Mouse (Mus musculus): ENCODE measurements around the gene Tmeff2. TPM values are rescaled to one million over a fixed set of nuclear protein-coding genes. Genes with fewer than 3 reads are reported as not detected.

Gene Tmeff2
- total and polyA plus RNA-seq, 2 experiments from 2014 or later, result 38.9 to 67.7 TPM

DNA sequence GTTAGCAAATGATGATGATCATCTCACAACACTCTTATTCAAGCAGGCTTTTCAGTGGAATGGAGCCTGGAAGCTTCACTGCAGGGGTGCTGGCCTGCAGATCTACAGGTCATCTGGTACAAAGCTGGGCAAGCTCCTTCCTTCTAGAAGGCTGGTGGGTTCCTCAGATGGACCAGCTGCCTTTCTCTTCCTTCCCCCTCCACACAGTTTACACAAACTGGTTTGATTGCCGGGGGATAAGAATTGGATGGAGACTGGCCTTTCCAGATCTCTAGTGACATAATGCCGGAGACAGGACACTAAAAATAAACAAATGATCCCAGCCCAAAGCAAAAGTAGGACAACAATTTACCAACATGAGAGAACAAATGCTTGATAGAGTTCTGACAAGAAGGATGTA, 188.5 kb downstream of the Tmeff2 start:
- DNase-seq (no peak), ATAC-seq (no peak)
- no peak overlapping the region for H3K4me2 ChIP-seq (ENCODE audit: low read depth)
- H3K27me3 ChIP-seq (ENCODE audit: insufficient read depth, low read length), result no peaks in the 10 kb centered on the region
- no peak overlapping the region for H3K4me3 ChIP-seq (ENCODE audit: low read depth, low read length)
- no peak for TF ChIP-seq CTCF (IDR thresholded peaks at IDR 0.05; ENCODE audit: low read depth)
- 79% methylated on average over 2 of the region's 2 CpGs for WGBS
- H3K9ac ChIP-seq, result no peak overlapping the region
- H3K9me3 ChIP-seq (ENCODE audit: low read length), result no peaks in the 10 kb centered on the region
- H3K4me1 ChIP-seq (ENCODE audit: insufficient read depth), result no peaks in the 10 kb centered on the region
- no peaks in the 10 kb centered on the region for H3K36me3 ChIP-seq (ENCODE audit: insufficient read depth)
- H3K27ac ChIP-seq (ENCODE audit: low read depth, low read length), result no peak overlapping the region

GRCm38 (mm10) chr1:51089803-51090202, 189.4 kb downstream of the Tmeff2 start:
- Histone ChIP-seq H3K4me3 (ENCODE audit: low read depth, low read length) (no peak overlapping the region), H3K4me2 (ENCODE audit: low read depth) (no peak overlapping the region), H3K9me3 (ENCODE audit: low read length) (no peaks in the 10 kb centered on the region), H3K9ac (no peak overlapping the region), H3K27ac (ENCODE audit: low read depth, low read length) (no peak overlapping the region), H3K4me1 (ENCODE audit: insufficient read depth) (no peaks in the 10 kb centered on the region), H3K27me3 (ENCODE audit: insufficient read depth, low read length) (no peaks in the 10 kb centered on the region), H3K36me3 (ENCODE audit: insufficient read depth) (no peaks in the 10 kb centered on the region)
- 97% methylated on average over 3 of the region's 3 CpGs for WGBS
- ATAC-seq (no peak), DNase-seq (no peak)
- no peak for TF ChIP-seq CTCF (IDR thresholded peaks at IDR 0.05; ENCODE audit: low read depth)

- H3K9ac ChIP-seq, result no peak overlapping the region
These were observed 189.8 kb downstream of the Tmeff2 start for GRCm38 (mm10) chr1:51090212-51090761.

DNA sequence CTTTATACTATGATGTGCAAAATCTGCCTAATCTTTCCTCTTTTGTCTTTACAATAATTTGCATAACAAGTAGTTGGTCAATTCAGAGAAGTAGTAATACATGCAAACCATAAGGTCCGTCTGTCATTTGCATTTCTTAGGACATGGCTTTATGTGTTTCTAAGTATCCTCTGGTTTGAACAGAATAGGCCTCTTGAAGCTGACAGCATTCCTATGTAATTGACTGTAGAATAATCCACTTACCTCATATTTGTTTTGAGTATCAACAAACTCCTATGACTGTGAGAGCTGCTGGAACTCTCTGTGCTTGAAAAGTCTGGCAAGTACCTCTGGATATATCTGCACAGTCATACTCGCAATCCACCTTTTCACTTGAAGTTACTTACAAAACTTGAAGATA, 194.3 kb downstream of the Tmeff2 start:
- Histone ChIP-seq H3K4me1 (ENCODE audit: insufficient read depth) (no peaks in the 10 kb centered on the region), H3K4me3 (ENCODE audit: low read depth, low read length) (no peak overlapping the region), H3K27ac (ENCODE audit: low read depth, low read length) (no peak overlapping the region), H3K36me3 (ENCODE audit: insufficient read depth) (no peaks in the 10 kb centered on the region), H3K27me3 (ENCODE audit: insufficient read depth, low read length) (no peaks in the 10 kb centered on the region), H3K9ac (no peak overlapping the region), H3K9me3 (ENCODE audit: low read length) (no peaks in the 10 kb centered on the region), H3K4me2 (ENCODE audit: low read depth) (no peak overlapping the region)
- DNase-seq, result no peak
- 32% methylated on average over 2 of the region's 2 CpGs for WGBS
- ATAC-seq, result no peak
- no peak for TF ChIP-seq CTCF (IDR thresholded peaks at IDR 0.05; ENCODE audit: low read depth)

More at GRCm38 (mm10) chr1:51090212-51090761, 189.8 kb downstream of the Tmeff2 start:
- H3K27me3 ChIP-seq (ENCODE audit: insufficient read depth, low read length), result no peaks in the 10 kb centered on the region
- 59% methylated on average over 4 of the region's 4 CpGs for WGBS
- TF ChIP-seq CTCF (IDR thresholded peaks at IDR 0.05; ENCODE audit: low read depth), result no peak
- H3K27ac ChIP-seq (ENCODE audit: low read depth, low read length), result no peak overlapping the region
- H3K4me1 ChIP-seq (ENCODE audit: insufficient read depth), result no peaks in the 10 kb centered on the region
- ATAC-seq, result no peak
- no peak overlapping the region for H3K4me2 ChIP-seq (ENCODE audit: low read depth)
- H3K9me3 ChIP-seq (ENCODE audit: low read length), result no peaks in the 10 kb centered on the region
- H3K36me3 ChIP-seq (ENCODE audit: insufficient read depth), result no peaks in the 10 kb centered on the region
- DNase-seq, result no peak
- H3K4me3 ChIP-seq (ENCODE audit: low read depth, low read length), result no peak overlapping the region

- H3K4me2 ChIP-seq (ENCODE audit: low read depth), result no peak overlapping the region
- 51% methylated on average over 4 of the region's 4 CpGs for WGBS
- no peak for TF ChIP-seq CTCF (IDR thresholded peaks at IDR 0.05; ENCODE audit: low read depth)
- H3K36me3 ChIP-seq (ENCODE audit: insufficient read depth), result no peaks in the 10 kb centered on the region
- H3K9me3 ChIP-seq (ENCODE audit: low read length), result no peaks in the 10 kb centered on the region
- peak; percentile 23; the same call in 1 of the 2 replicates for ATAC-seq
- no peak overlapping the region for H3K4me3 ChIP-seq (ENCODE audit: low read depth, low read length)
- DNase-seq, result no peak
- no peaks in the 10 kb centered on the region for H3K4me1 ChIP-seq (ENCODE audit: insufficient read depth)
- no peaks in the 10 kb centered on the region for H3K27me3 ChIP-seq (ENCODE audit: insufficient read depth, low read length)
- no peak overlapping the region for H3K27ac ChIP-seq (ENCODE audit: low read depth, low read length)
- no peak overlapping the region for H3K9ac ChIP-seq
These were observed 196.6 kb downstream of the Tmeff2 start for GRCm38 (mm10) chr1:51096848-51097598.

DNA sequence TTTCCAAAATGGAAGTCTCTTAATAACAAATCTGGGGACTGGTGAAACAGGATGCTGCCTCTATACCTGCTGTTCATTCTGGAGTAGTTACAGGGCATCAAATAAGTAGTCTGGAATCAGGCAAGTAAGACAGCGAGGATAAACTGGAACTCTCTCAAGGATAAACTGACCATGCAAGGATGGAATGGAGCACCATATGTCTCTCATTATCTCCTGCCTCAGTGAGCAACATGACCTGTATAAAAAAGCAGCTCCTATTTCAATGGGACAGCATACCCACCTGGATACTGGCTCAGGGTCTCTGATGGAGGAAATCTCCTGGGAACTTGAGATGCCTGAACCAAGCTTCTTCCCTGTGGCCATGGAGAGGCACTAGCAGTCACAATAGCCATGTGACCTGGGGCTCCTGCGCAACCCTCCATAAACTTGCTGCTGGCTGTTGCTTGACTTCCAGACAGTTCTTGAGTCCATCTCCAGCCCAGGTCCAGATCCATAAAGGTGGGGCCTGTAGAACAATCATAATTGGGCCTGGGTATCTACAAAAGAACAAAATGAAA, 200.7 kb downstream of the Tmeff2 start:
- Histone ChIP-seq H3K27me3 (ENCODE audit: insufficient read depth, low read length) (no peaks in the 10 kb centered on the region), H3K4me3 (ENCODE audit: low read depth, low read length) (no peak overlapping the region), H3K27ac (ENCODE audit: low read depth, low read length) (no peak overlapping the region), H3K36me3 (ENCODE audit: insufficient read depth) (no peaks in the 10 kb centered on the region), H3K4me1 (ENCODE audit: insufficient read depth) (no peaks in the 10 kb centered on the region), H3K9ac (no peak overlapping the region), H3K9me3 (ENCODE audit: low read length) (no peaks in the 10 kb centered on the region), H3K4me2 (ENCODE audit: low read depth) (no peak overlapping the region)
- DNase-seq, result no peak
- no peak for TF ChIP-seq CTCF (IDR thresholded peaks at IDR 0.05; ENCODE audit: low read depth)
- WGBS, result 97% methylated on average over 2 of the region's 2 CpGs
- no peak for ATAC-seq

DNA sequence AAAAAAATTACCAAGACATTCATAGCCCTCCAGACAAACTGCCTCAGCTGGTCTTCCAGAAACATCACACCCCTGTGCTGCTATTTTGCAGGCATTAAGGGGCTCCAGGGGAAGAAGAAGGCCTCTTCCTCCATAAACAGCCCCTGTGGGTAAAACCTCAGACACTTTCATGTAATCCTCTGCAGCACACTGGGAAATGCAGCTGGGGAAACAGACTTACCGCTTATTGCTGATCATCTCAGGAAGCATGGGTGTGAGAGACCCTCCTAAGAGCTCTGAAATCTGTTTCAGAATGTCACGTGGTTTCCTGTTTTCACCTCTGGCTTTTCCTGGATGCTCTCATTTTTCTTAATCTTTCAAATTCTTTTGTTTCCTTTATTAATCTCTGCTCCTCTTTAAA, 204.3 kb downstream of the Tmeff2 start:
- 74% methylated on average over 2 of the region's 2 CpGs for WGBS
- Histone ChIP-seq H3K4me3 (ENCODE audit: low read depth, low read length) (no peak overlapping the region), H3K27me3 (ENCODE audit: insufficient read depth, low read length) (no peaks in the 10 kb centered on the region), H3K9me3 (ENCODE audit: low read length) (no peaks in the 10 kb centered on the region), H3K4me2 (ENCODE audit: low read depth) (no peak overlapping the region), H3K36me3 (ENCODE audit: insufficient read depth) (no peaks in the 10 kb centered on the region), H3K4me1 (ENCODE audit: insufficient read depth) (no peaks in the 10 kb centered on the region), H3K27ac (ENCODE audit: low read depth, low read length) (no peak overlapping the region), H3K9ac (no peak overlapping the region)
- DNase-seq (no peak), ATAC-seq (no peak)
- TF ChIP-seq CTCF (IDR thresholded peaks at IDR 0.05; ENCODE audit: low read depth), result no peak
